Mouse (Mus musculus) CH12F3 (cell line): ENCODE results near the gene Kdelc1.

Experiments used
- in situ Hi-C: fragments of 300-500 bp; cut with MboI; formaldehyde crosslinking; loops from 2 replicates; pipeline ENCODE4 v1.14.3; 2020; ENCODE audit warnings: low sequenced_read_pairs

Kdelc1 gene

GRCm38 (mm10) chr1:44118239-44119054 is at the start of gene Kdelc1, which contains the start of gene Bivm:
TSS of gene Kdelc1 (minus strand) at chr1:44118808.
TSS of gene Bivm (plus strand) at chr1:44118957.
- in situ Hi-C loops: no loop called here

GRCm38 (mm10) chr1:44167859-44168383 is 49.3 kb upstream of the Kdelc1 start:
- in situ Hi-C loops: no loop called here

- in situ Hi-C loops: no loop called here
These were observed 43.8 kb upstream of the Kdelc1 start for GRCm38 (mm10) chr1:44162389-44162788.

GRCm38 (mm10) chr1:44161818-44162217 is 43.2 kb upstream of the Kdelc1 start:
- in situ Hi-C loops: no loop called here

GRCm38 (mm10) chr1:44158317-44158716 is 39.7 kb upstream of the Kdelc1 start:
- in situ Hi-C loops: no loop called here

GRCm38 (mm10) chr1:44155287-44155686 is 36.7 kb upstream of the Kdelc1 start:
- in situ Hi-C loops: no loop called here

GRCm38 (mm10) chr1:44148706-44149105 is 30.1 kb upstream of the Kdelc1 start:
- in situ Hi-C loops: no loop called here

- in situ Hi-C loops: no loop called here
These were observed 29.2 kb upstream of the Kdelc1 start, which contains the start of gene Ercc5 for GRCm38 (mm10) chr1:44147563-44148381. TSS of gene Ercc5 (plus strand) at chr1:44147744.

GRCm38 (mm10) chr1:44142747-44143146 is 24.1 kb upstream of the Kdelc1 start:
- in situ Hi-C loops: no loop called here

- in situ Hi-C loops: no loop called here
These were observed 21.6 kb upstream of the Kdelc1 start for GRCm38 (mm10) chr1:44140232-44140631.

GRCm38 (mm10) chr1:44129929-44130581 is 11.4 kb upstream of the Kdelc1 start:
- in situ Hi-C loops: no loop called here

GRCm38 (mm10) chr1:44125590-44125989 is 7.0 kb upstream of the Kdelc1 start:
- in situ Hi-C loops: no loop called here

- in situ Hi-C loops: no loop called here
These were observed 3.6 kb upstream of the Kdelc1 start for GRCm38 (mm10) chr1:44122256-44122655.

- in situ Hi-C loops: no loop called here
These were observed 1.4 kb upstream of the Kdelc1 start for GRCm38 (mm10) chr1:44120074-44120406.

GRCm38 (mm10) chr1:44119201-44120073 is 829 bp upstream of the Kdelc1 start:
- in situ Hi-C loops: no loop called here

GRCm38 (mm10) chr1:44117571-44117970 is 1.0 kb downstream of the Kdelc1 start:
- in situ Hi-C loops: no loop called here

- in situ Hi-C loops: no loop called here
These were observed 15.7 kb downstream of the Kdelc1 start for GRCm38 (mm10) chr1:44102939-44103338.

GRCm38 (mm10) chr1:44102259-44102717 is 16.3 kb downstream of the Kdelc1 start, which contains the start of gene Tex30:
TSS of gene Tex30 (minus strand) at chr1:44102441.
- in situ Hi-C loops: no loop called here

- in situ Hi-C loops: no loop called here
These were observed 17.0 kb downstream of the Kdelc1 start for GRCm38 (mm10) chr1:44101448-44102225.
